Mouse (Mus musculus): ENCODE data around the gene Iqcj. TPM values are rescaled to one million over a fixed set of nuclear protein-coding genes. Genes with fewer than 3 reads are reported as not detected.

Gene Iqcj
- not detected for total RNA-seq (2021)
- long read RNA-seq, experiment 1, result 0 reads
- long read RNA-seq, experiment 2, result 0 reads

- DNase-seq, result no peak
These were observed at the start of gene Iqcj, which contains the start of gene Iqschfp for GRCm38 (mm10) chr3:67892026-67892705. Gene Iqcj (plus strand): TSS chr3:67892220. Gene Iqschfp (plus strand): TSS chr3:67892232.

GRCm38 (mm10) chr3:67852397-67852796 lies 39.6 kb upstream of the Iqcj start:
- no peak for DNase-seq

- DNase-seq, result no peak
These were observed 30.5 kb upstream of the Iqcj start for GRCm38 (mm10) chr3:67861524-67861923.

- no peak for DNase-seq
These were observed 24.5 kb upstream of the Iqcj start for GRCm38 (mm10) chr3:67867420-67868065.

GRCm38 (mm10) chr3:67869424-67869823 lies 22.6 kb upstream of the Iqcj start:
- DNase-seq, result no peak

- DNase-seq, result no peak
These were observed 14.8 kb upstream of the Iqcj start for GRCm38 (mm10) chr3:67877253-67877652.

GRCm38 (mm10) chr3:67884335-67884734 lies 7.7 kb upstream of the Iqcj start:
- no peak for DNase-seq

- no peak for DNase-seq
These were observed 5.8 kb upstream of the Iqcj start for GRCm38 (mm10) chr3:67886176-67886575.

GRCm38 (mm10) chr3:67887251-67887650 lies 4.8 kb upstream of the Iqcj start:
- no peak for DNase-seq

GRCm38 (mm10) chr3:67892768-67893167 lies 748 bp downstream of the Iqcj start:
- no peak for DNase-seq

- DNase-seq, result no peak
These were observed 10.5 kb downstream of the Iqcj start for GRCm38 (mm10) chr3:67902517-67902916.

GRCm38 (mm10) chr3:67908586-67908985 lies 16.6 kb downstream of the Iqcj start:
- no peak for DNase-seq

GRCm38 (mm10) chr3:67918098-67918497 lies 26.1 kb downstream of the Iqcj start:
- no peak for DNase-seq

GRCm38 (mm10) chr3:67918634-67919259 lies 26.7 kb downstream of the Iqcj start:
- no peak for DNase-seq

GRCm38 (mm10) chr3:67923095-67923494 lies 31.1 kb downstream of the Iqcj start:
- DNase-seq, result no peak

GRCm38 (mm10) chr3:67925453-67925852 lies 33.4 kb downstream of the Iqcj start:
- no peak for DNase-seq

GRCm38 (mm10) chr3:67930424-67931133 lies 38.6 kb downstream of the Iqcj start:
- no peak for DNase-seq

GRCm38 (mm10) chr3:67931181-67931580 lies 39.2 kb downstream of the Iqcj start:
- no peak for DNase-seq

GRCm38 (mm10) chr3:67931914-67932313 lies 39.9 kb downstream of the Iqcj start:
- no peak for DNase-seq

- no peak for DNase-seq
These were observed 43.8 kb downstream of the Iqcj start for GRCm38 (mm10) chr3:67935829-67936228.

- DNase-seq, result no peak
These were observed 55.0 kb downstream of the Iqcj start for GRCm38 (mm10) chr3:67947000-67947399.

- no peak for DNase-seq
These were observed 60.5 kb downstream of the Iqcj start for GRCm38 (mm10) chr3:67952517-67952940.

All from heart, adult 18-20 months (tissue).